Mouse (Mus musculus): ENCODE measurements around the gene Capn15.

DNA sequence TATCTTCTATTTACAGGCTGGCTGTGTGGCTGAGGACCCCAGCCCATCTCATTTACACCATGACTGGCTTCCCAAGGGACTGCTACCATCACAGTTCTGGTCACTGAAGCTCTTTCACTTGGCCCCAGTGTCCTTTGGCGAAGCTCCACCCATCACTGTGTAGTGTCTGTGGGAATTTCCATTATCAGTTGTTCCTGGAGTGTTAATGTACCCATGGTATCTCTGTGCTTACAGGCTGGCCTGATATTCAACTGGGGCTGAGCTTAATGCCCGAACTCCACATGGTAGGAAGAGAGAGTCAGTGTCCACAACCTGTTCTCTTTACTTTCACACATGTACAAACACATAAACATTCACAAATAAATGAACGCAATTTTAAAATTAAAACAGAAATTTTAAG is 7.9 kb upstream of the Capn15 start:
- TF ChIP-seq EP300 (IDR thresholded peaks at IDR 0.05; ENCODE audit: low read depth in 1 of 2, low read length in 2 of 2) (no peak), CHD2 (IDR thresholded peaks at IDR 0.05; ENCODE audit: low read length) (no peak)

Data from MEL (cell line).